Mouse (Mus musculus) spleen, postnatal 0 days (tissue): ENCODE measurements around the gene Tdpoz4. TPM values are rescaled to one million over a fixed set of nuclear protein-coding genes. Genes with fewer than 3 reads are reported as not detected.

Source experiments
- polyA plus RNA-seq: library from polyadenylated mRNA; unstranded; fragments of >200 nt; fragmentation: Nextera tagmentation; extraction: Ambion mirVana; gene quantifications from 2 replicates; pipeline ENCODE4 v1.2.1, GENCODE M21; 2015

Tdpoz4 gene
- not detected in 2 replicates for polyA plus RNA-seq

GRCm38 (mm10) chr3:93796098-93796497, at the start of gene Tdpoz4:
Gene Tdpoz4 (plus strand): TSS chr3:93796398.

GRCm38 (mm10) chr3:93772700-93773099, 23.5 kb upstream of the Tdpoz4 start, which contains the start of gene Gm5773:
Gene Gm5773 (plus strand): TSS chr3:93773000.

GRCm38 (mm10) chr3:93825720-93826119, 29.5 kb downstream of the Tdpoz4 start, which contains the start of gene Tdpoz3:
Gene Tdpoz3 (plus strand): TSS chr3:93826020.

Other genes starting within 250 kb of the Tdpoz4 start
- 135 and 145 TPM in 2 replicates for gene S100a10, start 241.3 kb upstream of the Tdpoz4 start, polyA plus RNA-seq
- not detected in 2 replicates for gene Tdpoz2, start 143.7 kb upstream of the Tdpoz4 start, polyA plus RNA-seq
- not detected in 2 replicates for gene Tdpoz1, start 120.1 kb upstream of the Tdpoz4 start, polyA plus RNA-seq
- gene Gm37596, start 103.3 kb upstream of the Tdpoz4 start, polyA plus RNA-seq: not detected in 2 replicates
- not detected in 2 replicates for gene Gm5773, start 23.4 kb upstream of the Tdpoz4 start, polyA plus RNA-seq
- gene Tdpoz3, start 29.6 kb downstream of the Tdpoz4 start, polyA plus RNA-seq: not detected in 2 replicates
- not detected in 2 replicates for gene Gm9117, start 147.1 kb downstream of the Tdpoz4 start, polyA plus RNA-seq
- gene Tdpoz5, start 164.9 kb downstream of the Tdpoz4 start, polyA plus RNA-seq: not detected in 2 replicates